Mouse (Mus musculus) layer of hippocampus, adult 9-10 months (tissue): ENCODE data around the gene Tmem121b.

ENCODE experiments used
- DNase-seq: peaks from one replicate; pipeline ENCODE4 v3.0.0; 2022; ENCODE audit warnings: low spot score

Tmem121b gene

DNA sequence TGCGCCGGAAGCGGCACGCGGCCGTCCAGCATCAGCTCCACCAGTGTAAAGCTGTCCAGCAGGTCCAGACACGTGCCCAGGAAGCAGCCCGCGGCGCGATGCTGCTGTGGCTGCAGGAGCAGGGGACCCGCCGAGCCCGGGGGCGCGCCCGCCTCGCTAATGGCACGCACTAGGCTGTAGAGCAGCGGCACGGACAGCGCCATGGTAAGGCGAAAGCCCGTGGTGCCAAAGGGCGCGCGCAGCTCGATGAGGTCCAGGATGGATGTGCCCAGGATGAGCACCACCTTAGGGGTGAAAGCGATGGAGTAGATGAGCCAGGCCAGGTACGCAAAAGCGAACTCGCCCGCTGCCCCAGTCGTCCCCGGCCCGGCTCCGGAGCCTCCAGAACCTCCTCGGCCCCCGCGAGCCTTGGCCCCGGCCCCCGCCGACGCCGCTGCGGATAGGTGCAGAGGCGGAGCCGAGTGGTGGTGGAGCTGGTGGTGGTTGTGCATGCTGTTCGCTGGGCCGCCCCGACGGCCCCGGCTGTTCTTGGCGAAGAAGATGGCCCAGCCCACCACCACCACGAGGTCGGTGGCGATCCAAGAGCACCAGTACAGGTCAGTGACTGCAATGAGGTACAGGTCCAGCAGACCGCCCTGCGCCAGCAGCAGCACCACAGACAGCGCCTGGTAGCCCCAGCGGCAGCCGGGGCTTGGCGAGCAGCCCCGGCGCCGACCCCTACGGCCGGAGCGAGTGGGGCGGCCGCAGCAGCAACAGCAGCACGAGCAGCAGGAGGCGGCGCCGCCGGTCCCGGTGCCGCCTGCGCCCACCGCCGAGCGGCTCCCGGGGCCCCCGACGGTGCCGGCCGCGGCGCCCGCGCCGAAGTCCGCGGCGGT lies 871 bp downstream of the Tmem121b start:
- DNase-seq = no peak

DNA sequence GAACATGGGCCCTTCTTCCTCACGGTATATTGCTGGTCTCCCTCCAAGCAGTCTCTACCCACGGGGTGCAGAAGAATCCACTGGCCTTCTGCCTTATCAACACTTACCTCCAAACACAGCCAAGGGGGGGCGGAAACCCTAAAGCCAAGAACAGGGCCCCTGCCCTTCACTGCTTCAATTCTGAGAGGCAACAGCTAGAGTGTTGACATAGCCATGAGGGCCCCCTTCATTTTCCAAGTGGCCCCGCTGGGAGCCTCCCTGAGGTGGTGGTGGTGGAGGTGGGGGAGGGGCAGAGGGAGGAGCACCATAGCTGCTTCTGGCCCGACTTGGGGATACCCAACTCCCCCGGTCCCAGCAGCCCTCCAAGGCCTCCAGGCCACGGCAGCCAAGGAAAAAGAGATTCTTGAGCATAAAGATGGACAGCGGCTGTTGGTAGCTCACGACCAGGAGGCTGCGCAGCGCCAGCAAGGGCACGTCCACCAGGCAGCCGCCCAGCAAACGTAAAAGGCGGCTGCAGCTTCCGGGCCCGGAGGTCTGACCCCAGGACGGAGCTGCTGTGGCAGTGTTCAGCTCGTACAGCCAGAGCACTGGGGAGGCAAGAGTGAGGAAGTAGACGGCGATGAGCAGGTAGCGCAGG lies 1.6 kb downstream of the Tmem121b start:
- DNase-seq = no peak

DNA sequence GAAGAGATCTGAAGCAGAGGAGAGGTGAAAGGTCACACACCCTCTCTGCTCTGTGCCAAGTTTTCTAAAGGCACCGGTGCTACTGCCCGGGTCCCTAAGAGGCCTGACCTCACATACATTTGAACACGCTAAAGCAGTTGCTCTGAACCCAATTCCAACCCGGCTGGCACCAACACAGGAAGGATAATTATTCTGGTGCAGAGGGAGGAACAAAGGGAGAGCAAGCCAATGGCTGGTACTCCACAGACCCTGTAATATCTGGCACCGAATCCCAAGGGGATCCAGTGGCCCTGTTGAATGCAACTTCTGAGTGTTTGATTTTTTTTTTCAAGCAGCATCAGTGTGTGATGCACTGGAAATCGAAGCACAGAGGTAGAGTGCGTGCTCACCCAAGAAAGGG lies 2.5 kb downstream of the Tmem121b start:
- DNase-seq = no peak

DNA sequence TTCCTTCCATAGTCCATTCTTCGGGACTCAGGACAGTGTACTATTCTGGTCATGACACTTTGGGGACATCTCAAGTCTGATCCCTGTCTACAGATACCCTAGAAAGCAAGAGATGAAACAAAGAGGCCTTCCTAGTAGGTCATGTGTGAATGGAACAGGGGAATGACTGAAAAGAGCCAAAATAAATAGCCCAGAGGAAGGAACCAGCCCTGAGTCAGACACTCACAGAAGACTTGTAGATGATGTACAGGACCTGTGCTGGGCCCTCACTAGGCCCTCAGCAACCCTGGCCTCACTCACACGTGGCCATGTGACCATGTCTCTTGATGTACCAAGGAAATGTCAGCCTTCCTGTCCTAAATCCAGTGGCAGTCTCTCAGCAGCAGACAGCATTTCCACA lies 4.1 kb downstream of the Tmem121b start:
- no peak for DNase-seq

DNA sequence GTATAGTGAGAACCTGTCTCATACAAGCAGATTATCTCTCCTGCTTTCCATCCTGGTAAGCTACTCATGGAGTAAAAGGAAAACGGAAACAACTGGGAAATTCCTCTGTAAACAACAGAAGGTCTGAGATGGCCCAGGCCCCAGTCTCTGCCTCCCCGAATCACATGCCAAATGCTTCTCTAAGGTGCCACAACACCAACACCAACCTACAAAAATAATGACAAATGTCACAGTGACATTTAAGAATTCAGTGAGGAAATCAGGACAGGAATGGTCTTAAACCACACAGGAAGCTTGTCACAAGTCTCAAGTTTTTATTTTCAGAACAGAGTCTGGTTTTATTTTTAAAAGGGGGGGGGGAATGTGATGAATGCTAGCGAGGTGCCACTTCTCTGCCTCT lies 5.0 kb downstream of the Tmem121b start:
- no peak for DNase-seq

DNA sequence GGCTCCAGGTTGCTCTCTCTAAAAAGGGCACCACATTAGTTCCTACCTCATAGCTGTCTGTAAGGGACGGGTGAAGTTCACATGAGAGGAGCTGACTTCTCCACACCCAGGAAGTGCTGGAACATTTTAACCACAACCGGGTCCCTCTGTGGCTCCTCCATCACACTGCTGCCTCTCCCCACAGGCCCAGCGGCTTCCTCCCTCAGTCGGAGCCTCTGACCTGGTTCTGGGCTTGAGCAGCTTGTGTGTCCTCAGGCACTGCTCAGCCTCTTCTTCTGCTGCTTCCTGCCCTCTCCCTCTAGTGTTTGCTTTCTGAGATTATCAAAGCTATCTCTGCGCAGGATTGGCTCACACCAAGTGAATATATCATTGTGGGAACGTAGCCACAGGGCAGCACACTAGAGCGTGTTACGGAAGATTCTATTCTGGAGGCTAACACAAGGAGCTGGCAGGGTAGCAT lies 7.5 kb downstream of the Tmem121b start:
- DNase-seq = no peak

DNA sequence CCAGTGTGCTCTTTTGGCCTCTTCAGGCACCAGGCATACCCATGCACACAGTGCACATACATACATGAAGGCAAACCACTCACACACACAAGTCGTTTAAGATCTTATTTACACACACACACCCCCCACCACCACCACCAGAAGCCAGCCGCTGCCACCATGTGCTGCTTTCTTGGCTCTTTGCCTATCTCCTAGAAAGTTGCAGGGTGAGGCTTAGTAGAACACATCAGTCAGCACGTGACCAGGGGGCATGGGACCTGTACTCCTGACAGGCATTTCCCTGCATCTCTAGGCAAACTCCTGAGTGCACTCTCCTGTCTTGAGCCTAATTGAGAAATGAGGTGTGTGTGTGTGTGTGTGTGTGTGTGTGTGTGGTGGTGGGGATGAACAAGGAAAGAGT lies 8.6 kb downstream of the Tmem121b start:
- DNase-seq = no peak

DNA sequence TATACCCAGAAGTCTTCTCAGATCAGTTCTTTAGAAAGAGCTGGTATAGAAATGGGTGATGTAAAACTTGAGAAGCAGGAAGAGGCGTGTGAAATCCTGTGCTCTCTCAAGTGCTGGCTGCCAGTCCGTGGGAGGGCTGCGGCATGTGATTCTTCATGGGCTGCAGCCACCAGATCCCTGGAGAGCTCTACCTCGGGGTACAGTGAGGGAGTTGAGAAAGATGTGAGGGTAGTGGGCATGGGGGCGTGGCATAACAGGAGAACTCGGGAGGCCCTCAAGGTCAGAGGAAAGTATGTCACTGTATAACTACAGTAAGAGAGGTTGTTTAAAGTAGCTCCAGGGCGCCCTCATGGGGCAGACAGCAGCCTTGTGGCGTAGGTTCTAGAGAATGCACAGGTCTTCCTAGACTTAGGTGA lies 10.4 kb downstream of the Tmem121b start:
- DNase-seq = peak; percentile 66

DNA sequence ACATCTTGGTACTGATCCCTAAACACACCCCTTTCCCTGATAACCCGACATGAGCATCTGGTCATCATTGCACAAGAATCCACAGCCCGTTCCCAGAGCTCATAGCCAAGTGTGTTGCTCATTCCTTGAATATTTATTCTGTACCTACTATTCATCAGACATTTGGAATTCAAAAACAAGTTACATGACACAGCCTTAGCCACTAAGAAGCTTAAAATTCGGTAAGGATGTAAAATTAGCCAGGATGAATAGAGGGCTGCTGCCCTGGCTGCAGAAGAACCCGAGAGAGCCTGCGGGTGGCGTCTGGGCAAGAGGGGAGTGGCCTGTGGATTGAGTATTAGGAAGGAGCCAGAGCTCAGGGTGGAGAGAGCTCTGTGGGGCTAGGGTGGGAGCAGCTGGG lies 10.9 kb downstream of the Tmem121b start:
- DNase-seq = no peak

DNA sequence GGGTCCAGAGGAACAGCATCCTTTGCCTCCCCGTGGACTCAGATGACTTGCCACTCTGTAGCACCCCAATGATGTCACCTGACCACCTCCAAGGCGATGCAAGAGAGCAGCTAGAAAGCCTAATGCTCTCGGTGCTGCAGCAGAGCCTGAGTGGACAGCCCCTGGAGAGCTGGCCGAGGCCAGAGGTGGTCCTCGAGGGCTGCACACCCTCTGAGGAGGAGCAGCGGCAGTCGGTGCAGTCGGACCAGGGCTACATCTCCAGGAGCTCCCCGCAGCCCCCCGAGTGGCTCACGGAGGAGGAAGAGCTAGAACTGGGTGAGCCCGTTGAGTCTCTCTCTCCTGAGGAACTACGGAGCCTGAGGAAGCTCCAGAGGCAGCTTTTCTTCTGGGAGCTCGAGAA lies 11.6 kb downstream of the Tmem121b start:
- DNase-seq = no peak

DNA sequence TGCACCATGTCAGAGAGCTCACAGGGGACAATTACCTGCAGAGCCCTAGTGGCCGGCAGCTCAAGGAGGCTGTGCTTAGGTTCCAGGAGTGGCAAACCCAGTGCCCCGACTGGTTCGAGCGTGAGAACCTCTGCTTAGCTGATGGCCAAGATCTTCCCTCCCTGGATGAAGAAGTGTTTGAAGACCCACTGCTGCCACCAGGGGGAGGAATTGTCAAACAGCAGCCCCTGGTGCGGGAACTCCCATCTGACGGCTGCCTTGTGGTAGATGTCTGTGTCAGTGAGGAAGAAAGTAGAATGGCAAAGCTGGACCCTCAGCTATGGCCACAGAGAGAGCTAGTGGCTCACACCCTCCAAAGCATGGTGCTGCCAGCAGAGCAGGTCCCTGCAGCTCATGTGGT lies 12.1 kb downstream of the Tmem121b start:
- no peak for DNase-seq

DNA sequence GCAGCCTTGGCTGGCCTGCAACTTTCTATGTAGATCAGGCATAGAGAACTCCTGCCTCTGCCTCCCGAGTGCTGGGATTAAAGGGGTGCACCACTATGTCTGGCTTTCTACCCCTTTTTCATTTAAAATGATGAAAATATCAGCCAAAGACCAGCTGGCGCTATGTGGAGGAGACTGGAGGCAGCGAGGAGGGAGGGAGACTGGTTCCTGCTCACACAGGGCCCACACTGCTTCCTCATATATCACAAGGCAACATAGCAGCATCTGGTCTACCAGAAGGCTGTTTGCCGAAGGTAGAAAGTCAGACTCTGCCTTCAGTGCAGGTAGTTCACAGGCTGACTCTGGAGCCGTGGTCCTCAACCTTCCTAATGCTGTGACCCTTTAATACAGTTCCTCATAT lies 13.2 kb downstream of the Tmem121b start:
- no peak for DNase-seq

DNA sequence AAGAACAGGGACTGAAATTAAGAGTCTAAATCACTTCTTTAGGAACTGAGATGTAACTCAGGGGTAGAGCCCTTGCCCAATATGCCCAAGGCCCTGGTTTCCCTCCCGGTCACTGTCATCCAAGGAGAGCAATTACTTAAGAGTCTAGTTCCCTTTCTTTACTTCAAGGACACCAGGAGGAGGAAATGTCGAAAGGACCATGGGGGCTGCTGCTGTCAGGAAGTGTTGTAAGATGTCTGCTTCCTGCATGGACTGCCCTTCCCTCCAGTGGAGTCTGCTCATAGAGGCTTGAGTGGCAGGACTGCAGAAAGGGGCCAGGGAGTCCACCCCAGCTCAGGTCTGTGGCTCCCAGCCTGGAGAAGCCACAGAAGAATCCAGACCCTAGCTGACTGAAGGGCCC lies 14.3 kb downstream of the Tmem121b start:
- no peak for DNase-seq

DNA sequence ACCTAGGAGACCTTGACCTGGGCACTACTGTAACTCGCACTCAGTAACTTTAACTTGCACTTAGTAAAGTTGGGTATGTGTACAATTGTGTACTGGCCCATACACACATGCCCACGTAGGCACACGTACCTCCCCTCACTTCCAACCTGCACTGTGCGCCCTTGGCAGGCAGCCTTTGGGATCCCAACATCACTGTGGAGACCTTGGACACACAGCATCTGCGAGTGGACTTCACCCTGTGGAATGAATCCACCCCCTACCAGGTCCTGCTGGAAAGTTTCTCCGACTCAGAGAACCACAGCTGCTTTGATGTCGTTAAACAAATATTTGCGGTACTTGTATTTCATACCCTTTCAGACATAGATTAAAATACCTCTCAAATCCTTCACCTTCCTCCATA lies 18.3 kb downstream of the Tmem121b start:
- no peak for DNase-seq

DNA sequence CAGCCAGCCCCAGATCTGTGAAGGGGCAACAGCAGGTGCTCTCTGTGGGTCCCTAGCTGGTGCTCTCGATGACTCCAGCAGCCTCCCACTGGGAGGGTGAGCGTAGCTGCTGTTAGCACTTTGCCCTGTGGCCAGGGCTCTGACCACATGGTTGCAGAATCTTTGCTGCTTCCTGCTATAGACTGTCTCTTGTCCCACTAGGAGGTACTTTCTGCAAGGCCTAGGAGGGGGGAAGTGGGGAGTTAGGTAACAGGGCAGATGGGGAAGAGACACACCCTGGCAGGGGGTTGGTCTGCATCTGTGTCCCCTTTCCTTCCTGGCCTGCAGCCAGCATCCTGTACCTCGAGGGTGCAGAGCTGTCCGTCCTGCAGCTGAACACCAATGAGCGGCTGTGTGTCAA lies 20.2 kb downstream of the Tmem121b start:
- DNase-seq = no peak

DNA sequence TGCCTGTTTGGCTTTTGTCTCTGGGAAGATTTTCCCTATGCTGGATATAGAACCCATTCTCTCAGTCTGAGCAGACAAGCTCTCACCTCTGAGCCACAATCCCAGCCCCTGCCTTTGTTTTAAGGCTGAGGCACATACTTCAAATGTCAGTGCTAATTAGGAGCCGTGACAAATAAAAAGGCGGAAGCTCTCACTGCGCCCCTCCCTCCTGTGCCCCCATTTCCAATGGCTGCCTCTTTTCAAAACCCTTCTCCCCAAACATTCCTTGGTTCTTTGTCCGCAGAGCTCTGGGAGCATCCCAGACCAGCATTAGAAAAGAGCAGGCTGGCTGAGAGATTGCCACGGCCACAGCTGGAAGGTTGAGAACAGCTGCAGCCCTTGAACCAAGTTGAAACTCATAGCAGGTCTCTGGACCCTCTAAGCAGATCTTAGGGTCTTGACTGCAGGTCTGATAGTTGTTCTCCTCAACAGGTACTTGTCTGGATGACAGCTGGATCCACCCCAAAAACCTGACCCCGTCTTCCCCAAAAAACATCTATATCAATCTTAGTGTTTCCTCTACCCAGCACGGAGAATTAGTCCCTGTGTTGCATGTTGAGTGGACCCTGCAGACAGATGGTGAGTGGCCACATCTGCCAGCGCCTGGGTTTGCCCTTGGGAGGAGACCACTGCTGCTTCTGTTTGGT lies 21.0 kb downstream of the Tmem121b start:
- DNase-seq = no peak

DNA sequence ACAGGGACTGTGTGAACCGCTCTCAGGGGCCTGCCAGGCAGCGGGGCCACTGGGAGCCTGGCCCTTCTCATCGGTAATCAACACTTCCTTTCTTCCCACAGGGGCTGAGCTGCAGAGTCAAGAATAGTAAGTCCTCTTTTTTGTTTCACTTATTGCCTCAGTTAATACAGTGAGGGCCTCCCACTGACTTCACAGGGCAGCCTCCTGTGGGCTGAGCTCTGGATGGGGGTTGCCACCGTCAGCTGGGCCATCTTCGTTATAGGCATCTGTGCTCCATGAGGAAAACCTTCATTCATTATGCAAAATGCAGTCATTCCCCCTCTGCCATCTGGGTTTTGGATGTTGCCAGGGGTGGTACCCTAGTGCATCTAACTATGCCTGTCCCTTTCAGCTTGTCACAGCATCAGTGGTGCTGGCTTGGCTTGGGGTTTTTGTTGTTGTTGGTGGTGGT lies 21.6 kb downstream of the Tmem121b start:
- DNase-seq = no peak

DNA sequence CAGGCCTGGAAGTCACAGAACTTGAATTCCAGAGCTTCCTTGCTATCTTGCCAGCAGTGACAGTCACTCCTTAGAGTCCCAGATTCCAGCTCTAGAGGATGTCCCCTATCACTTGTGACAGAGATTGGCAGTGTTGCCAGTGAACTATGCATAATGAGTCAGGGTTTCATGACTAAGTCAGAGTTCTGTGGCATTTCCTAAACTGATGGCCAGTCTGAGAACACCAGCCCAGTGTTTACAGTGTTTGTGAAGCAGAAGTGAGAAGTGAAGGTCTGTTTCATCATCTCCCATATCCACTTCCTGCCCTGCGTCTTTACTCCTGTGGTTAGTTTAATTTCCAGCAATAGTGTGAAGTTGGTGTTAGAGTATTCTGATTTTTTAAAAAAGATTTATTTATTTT lies 22.9 kb downstream of the Tmem121b start:
- DNase-seq = no peak

DNA sequence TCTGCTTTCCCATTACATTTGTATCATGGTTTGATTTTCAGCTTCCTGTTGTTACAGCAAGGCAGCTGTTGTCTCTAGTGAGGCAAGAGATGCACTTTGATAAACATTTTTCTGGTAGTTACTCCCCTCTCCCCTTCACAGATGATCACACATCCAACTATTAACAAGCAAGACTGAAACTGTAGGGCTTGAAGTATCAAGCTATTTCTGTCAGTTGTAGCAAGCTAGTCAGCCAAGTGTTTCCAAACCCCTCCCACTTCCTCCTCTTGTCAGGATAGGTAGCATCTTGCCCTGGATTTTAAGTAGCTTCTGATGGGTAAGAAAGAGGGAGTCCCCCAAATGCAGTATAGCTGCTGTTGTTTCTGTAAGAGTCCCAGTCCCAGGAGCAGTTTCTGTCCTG lies 23.8 kb downstream of the Tmem121b start:
- DNase-seq = no peak

DNA sequence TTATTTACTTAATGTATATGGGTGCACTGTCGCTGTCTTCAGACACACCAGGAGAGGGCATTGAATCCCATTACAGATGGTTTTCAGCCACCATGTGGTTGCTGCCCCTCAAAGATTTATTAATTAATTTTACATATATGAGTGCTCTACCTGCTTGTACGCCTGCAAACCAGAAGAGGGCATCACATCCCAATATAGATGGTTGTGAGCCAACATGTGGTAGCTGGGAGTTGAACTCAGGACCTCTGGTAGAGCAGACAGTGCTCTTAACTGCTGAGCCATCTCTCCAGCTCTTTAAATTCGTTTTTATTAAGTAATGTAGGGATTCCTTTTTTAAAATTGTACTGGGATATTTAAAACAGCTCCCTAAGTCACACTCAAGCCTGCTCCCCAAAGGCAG lies 24.3 kb downstream of the Tmem121b start:
- DNase-seq = no peak

DNA sequence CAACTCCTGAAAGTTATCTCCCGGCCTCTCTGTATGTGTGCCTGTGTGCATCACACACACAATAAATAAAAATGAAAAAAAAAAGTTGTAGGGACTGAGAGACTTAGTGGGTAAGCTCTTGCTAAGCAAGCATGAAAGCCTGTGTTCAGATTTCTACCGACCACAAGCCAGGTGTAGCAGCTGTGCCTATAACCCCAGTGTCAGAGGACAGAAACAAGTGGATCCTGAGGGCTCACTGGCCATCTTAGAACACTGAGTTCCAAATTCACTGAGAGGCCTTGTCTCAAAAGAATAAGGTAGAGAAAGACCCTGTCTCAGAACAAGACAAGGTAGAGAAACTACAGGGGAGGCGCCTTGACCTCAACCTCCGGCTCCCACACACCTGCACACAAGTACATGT lies 25.3 kb downstream of the Tmem121b start:
- DNase-seq = no peak

DNA sequence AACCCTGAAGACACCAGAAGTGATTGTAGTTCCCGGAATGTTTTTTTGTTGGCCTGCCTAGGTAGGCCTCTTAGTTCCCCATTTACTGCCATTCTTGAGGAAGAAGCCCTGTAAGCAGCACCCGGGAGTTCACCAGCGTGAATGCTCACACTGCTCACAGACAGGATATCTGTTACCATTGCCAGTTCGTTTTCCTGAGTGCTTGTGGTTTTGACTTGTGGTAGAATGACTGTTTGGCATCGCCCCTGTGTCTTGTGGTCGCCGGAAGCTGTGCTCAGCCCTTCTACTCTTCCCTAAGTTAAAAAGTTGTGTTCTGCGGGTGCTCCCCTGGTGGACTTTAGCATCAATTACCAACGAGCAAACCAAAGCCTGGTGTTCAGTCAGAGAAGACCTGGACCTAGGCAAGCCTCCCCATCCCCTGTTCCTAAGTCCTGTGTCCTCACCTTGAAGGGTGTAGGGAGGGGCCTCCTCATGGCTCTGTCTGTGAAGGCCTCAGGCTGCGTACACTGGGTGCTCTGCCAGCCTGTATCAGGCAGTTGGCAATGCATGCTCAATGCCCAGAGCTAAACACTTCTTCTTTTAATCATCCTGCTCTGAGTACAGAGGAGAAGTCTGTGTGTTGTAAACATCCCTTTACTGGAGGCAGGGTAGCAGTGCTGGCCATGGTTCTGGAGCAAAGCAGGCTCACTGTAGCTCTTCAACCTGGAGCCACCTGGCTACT lies 26.8 kb downstream of the Tmem121b start:
- DNase-seq = no peak
